Mouse (Mus musculus) ovary, adult 18-20 months (tissue): ENCODE data around the gene Cyb5d2.

ENCODE experiments used
- DNase-seq: peaks from one replicate; pipeline ENCODE4 v3.0.0; 2022; ENCODE audit warnings: low spot score, mixed read lengths

The Cyb5d2 gene

GRCm38 (mm10) chr11:72795455-72796295 is at the start of gene Cyb5d2, which contains the start of gene Zzef1:
TSS of gene Cyb5d2 (minus strand) at chr11:72796142.
TSS of gene Zzef1 (plus strand) at chr11:72796226.
- DNase-seq, result peak; percentile 92

GRCm38 (mm10) chr11:72845526-72845925 is 49.6 kb upstream of the Cyb5d2 start:
- DNase-seq, result no peak

- no peak for DNase-seq
Measured at GRCm38 (mm10) chr11:72843576-72843975, 47.6 kb upstream of the Cyb5d2 start.

GRCm38 (mm10) chr11:72842731-72843130 is 46.8 kb upstream of the Cyb5d2 start:
- DNase-seq, result no peak

GRCm38 (mm10) chr11:72829869-72830268 is 33.9 kb upstream of the Cyb5d2 start:
- no peak for DNase-seq

- no peak for DNase-seq
Measured at GRCm38 (mm10) chr11:72821041-72821440, 25.1 kb upstream of the Cyb5d2 start.

GRCm38 (mm10) chr11:72818067-72818466 is 22.1 kb upstream of the Cyb5d2 start:
- no peak for DNase-seq

- no peak for DNase-seq
Measured at GRCm38 (mm10) chr11:72816859-72817258, 20.9 kb upstream of the Cyb5d2 start.

- no peak for DNase-seq
Measured at GRCm38 (mm10) chr11:72814188-72814587, 18.2 kb upstream of the Cyb5d2 start.

- no peak for DNase-seq
Measured at GRCm38 (mm10) chr11:72813687-72814086, 17.7 kb upstream of the Cyb5d2 start.

GRCm38 (mm10) chr11:72807992-72808391 is 12.1 kb upstream of the Cyb5d2 start:
- no peak for DNase-seq

- no peak for DNase-seq
Measured at GRCm38 (mm10) chr11:72806556-72806955, 10.6 kb upstream of the Cyb5d2 start.

- DNase-seq, result no peak
Measured at GRCm38 (mm10) chr11:72805232-72805631, 9.3 kb upstream of the Cyb5d2 start.

GRCm38 (mm10) chr11:72804586-72804985 is 8.6 kb upstream of the Cyb5d2 start:
- DNase-seq, result no peak

GRCm38 (mm10) chr11:72803038-72803437 is 7.1 kb upstream of the Cyb5d2 start:
- DNase-seq, result no peak

- no peak for DNase-seq
Measured at GRCm38 (mm10) chr11:72801182-72801581, 5.2 kb upstream of the Cyb5d2 start.

- DNase-seq, result no peak
Measured at GRCm38 (mm10) chr11:72798112-72798511, 2.2 kb upstream of the Cyb5d2 start.

GRCm38 (mm10) chr11:72796773-72797338 is 914 bp upstream of the Cyb5d2 start:
- no peak for DNase-seq

GRCm38 (mm10) chr11:72796296-72796687 is 350 bp upstream of the Cyb5d2 start:
- DNase-seq, result no peak

- DNase-seq, result no peak
Measured at GRCm38 (mm10) chr11:72795149-72795454, 840 bp downstream of the Cyb5d2 start.

GRCm38 (mm10) chr11:72792033-72792432 is 3.9 kb downstream of the Cyb5d2 start:
- DNase-seq, result no peak

GRCm38 (mm10) chr11:72782503-72782902 is 13.4 kb downstream of the Cyb5d2 start:
- no peak for DNase-seq

- DNase-seq, result no peak
Measured at GRCm38 (mm10) chr11:72782103-72782502, 13.8 kb downstream of the Cyb5d2 start.

- no peak for DNase-seq
Measured at GRCm38 (mm10) chr11:72778957-72779356, 17.0 kb downstream of the Cyb5d2 start.
